Mouse (Mus musculus) urinary bladder, postnatal 36 days (tissue): ENCODE data around the gene Bicra.

Source experiments
- DNase-seq, 2 experiments: peaks; one replicate each; pipeline ENCODE4 v3.0.0; 2022; ENCODE audit warnings: low spot score in 2 of 2, mixed read lengths in 1 of 2

The Bicra gene

DNA sequence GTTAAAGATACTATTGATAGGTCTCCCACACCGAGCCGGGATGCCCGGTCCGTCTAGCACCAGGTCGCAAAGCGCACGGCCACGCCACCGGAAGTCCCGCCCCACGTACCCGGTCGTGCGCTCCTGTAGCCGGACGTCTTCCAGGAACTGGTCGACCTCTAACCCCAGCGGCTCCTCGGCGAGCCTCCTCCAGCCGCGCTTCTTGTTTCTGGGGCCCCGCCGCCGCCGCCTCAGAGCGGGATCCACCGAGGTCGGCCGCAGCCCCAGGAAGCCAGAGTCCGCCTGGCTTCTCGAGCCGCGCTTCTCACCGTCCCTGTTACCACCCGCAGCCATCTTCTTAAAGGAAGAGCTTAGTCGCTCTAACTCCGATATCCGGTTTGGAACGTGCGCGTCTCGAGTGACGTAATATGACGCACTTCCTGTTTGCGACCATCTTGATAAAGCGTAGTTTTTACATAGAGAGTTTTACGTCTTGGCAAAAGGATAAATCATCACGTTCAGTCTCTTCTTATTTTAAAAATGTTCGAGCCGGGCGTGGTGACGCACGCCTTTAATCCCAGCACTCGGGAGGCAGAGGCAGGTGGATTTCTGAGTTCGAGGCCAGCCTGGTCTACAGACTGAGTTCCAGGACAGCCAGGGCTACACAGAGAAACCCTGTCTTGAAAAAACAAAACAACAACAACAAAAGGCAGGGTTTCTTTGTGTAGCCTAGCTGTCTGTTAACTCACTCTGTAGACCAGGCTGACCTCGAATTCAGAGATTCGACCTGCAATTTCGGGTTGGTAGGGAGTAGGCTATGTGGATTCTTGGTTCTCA, 101.8 kb downstream of the Bicra start, which contains the start of gene Nop53:
Gene Nop53 (minus strand): TSS at position 354 of the 816 bp plus-strand sequence.
- DNase-seq: peak; percentile 89 to 90

DNA sequence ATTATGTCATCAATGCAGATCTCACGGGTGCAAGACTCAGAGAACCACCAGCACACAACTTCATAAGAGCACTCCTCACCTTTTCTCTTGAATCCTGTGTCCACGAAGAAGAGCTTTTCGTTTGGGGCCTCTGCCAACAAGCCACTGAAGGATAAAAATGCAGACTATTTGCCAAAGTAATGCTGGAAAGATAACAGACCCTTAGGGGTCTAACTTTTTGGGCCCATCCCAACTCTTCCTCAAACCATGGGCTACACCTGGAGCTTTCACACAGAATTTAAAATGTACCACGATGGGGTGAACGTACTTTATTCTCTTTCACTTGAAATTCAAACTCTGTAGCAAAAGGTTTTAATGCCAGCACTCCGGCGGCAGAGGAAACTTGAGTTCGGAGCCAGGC, 102.5 kb downstream of the Bicra start:
- no peak for DNase-seq

- DNase-seq: no peak
Measured at GRCm38 (mm10) chr7:15944311-15944710, 103.4 kb downstream of the Bicra start.

DNA sequence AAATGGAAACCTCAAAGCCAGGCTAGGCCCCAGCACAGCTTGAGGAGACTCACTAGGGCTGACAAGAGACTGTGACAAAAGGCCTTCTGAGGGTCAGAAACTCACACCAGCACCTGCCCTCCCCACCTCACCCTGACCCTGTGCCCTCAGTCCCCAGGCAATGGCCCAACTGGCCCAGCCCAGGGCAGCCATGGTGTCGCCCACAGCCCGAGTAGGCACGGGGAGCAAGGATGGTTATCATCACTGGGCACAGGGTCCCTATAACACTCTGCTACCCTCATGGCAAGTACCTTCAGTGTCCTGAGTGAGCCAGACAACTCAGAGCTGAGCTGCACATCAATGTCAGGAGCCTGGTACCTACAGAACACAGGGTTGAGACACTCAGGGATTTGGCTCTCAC, 109.1 kb downstream of the Bicra start:
- DNase-seq: no peak

DNA sequence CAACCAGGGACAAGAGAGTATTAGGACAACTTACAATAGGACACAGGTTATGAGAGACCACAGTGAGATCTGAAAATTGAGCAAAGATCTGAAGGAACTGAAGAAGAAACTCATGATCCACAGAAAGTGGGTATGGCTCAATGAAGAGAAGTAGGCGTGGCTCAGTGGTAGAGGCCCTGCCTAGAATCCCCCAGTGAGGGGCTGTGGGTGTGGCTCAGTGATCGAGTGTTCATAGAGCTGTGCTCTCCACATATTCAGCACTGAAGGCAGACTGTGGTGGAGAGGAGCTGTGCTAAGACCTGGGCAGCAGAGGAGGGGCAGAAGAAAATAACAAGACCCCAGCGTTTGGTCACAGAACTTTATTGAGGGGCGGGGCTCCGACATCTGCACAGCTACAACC, 110.2 kb downstream of the Bicra start:
- DNase-seq: no peak

- no peak for DNase-seq
Measured at GRCm38 (mm10) chr7:15933437-15934359, 114.0 kb downstream of the Bicra start.

- no peak for DNase-seq
Measured at GRCm38 (mm10) chr7:15931635-15932034, 116.1 kb downstream of the Bicra start.

DNA sequence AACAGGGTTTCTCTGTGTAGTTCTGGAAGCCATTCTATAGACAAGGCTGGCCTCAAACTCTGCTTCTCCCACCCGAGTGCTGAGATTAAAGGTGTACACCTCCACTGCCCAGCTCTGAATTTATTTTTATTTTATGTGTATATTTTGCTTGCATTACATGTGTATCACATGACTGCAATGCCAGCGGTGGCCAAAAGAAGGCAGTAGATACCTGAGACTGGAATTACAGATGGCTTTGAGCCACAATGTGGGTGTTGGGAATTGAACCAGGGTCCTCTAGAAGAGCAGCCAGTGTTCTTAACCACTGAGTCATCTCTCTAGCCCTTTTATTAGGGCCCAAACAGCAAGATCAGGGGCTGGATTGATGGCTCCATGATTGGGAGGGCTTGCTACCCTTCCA, 117.2 kb downstream of the Bicra start:
- no peak for DNase-seq

GRCm38 (mm10) chr7:15929910-15930309, 117.8 kb downstream of the Bicra start:
- peak; percentile 60 to 68 for DNase-seq

DNA sequence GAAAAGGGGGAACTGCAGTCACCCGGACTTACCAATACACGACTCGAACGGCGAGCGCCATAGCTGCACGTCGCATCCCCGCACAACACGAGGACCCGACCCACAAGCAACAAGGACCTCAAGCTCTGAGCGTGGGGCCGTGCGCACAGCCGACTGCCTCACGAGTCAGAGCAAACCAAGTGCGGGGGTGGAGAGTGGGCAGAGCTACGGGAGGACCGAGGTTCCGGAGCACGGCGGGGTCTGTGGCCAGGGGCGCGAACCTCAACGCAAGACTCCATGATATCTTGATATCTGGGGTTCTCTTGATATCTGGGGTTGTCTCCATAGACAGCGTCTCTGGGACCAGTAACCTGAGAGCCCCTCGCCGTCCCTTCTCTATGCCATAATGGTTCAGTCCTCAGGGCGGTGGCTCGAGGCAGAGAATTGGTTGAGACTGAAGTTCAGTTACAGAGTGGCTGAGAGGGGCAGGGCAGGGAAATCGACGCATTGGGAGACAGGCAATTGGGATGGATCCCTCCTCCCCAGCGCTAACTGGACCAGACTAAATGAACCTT, 125.4 kb downstream of the Bicra start, which contains the start of gene Selenow:
Gene Selenow (minus strand): TSS at position 183 of the 554 bp plus-strand sequence.
- peak; percentile 87 to 88 for DNase-seq

- peak in 1 of 2 experiments; percentile 31 for DNase-seq
Measured at GRCm38 (mm10) chr7:15921796-15922195, 125.9 kb downstream of the Bicra start.
